Mouse (Mus musculus): ENCODE data around the gene Fem1a. TPM values are rescaled to one million over a fixed set of nuclear protein-coding genes. Genes with fewer than 3 reads are reported as not detected.

Gene Fem1a
- 8.4 and 9.1 TPM in 2 replicates for polyA plus RNA-seq (2015; fragmentation: Nextera tagmentation; extraction: Ambion mirVana)

GRCm38 (mm10) chr17:56256239-56256881 lies at the start of gene Fem1a:
Fem1a (plus strand) TSS chr17:56256810.

GRCm38 (mm10) chr17:56218377-56219191 lies 38.0 kb upstream of the Fem1a start, which contains the start of gene Dpp9:
Dpp9 (minus strand) TSS chr17:56218905.

GRCm38 (mm10) chr17:56276643-56277566 lies 20.3 kb downstream of the Fem1a start, which contains the start of gene Ticam1:
Ticam1 (minus strand) TSS chr17:56276786.

GRCm38 (mm10) chr17:56292531-56293222 lies 36.1 kb downstream of the Fem1a start, which contains the start of gene Plin3:
Plin3 (minus strand) TSS chr17:56292873.

GRCm38 (mm10) chr17:56300186-56300585 lies 43.6 kb downstream of the Fem1a start, which contains the start of gene Arrdc5:
Arrdc5 (minus strand) TSS chr17:56300286.

DNA sequence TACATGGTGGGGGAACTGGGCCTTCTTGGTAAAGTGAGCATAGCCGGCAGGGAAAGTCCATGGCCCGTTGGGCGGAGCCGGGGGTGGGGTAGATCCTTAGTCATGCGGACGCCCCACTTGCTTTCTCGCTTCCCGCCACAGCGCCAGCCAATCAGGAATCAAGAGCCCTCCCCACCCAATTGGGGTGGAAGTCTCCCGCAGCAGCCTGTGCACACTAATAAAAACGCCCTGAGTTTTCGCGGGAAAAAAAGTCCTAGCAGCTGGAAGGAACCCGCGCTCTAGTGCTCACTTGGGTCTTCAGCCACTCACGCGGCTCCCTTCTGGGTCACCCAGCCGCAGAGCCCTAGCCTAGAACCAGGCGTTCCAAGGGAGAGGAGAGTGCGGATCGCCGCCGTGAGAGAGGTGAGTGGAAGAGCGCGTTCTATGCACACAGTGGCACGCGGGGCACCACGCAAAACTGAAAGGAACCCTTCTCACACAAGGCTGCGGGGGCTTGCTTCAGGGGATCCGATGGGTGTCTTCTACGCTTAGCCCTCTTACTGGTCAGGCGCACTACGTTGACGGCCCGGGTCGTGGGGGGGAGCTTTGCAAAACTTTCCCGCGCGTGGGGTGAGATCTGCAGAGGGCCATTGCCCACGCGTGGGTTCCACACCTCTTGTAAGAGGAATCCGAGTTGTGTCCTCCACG lies 46.7 kb downstream of the Fem1a start, which contains the start of gene Uhrf1:
Gene Uhrf1 (plus strand): TSS at position 162 of the 687 bp plus-strand sequence.

MicroRNAs encoded within 50 kb of the gene (microRNA counts, 519-probe panel; counts per million panel counts)
- 2,161 counts per million, percentile 27 among the panel's probes with 10 or more counts for microRNA mmu-miR-7b

Small RNAs within 50 kb of the gene (microRNA-seq; reads per million reads assigned to microRNA genes)
- 13.0 reads per million, percentile 22 among the genes with 10 or more reads in this experiment for gene Mir7b

Other genes with a start within 250 kb of the Fem1a start
- 85.7 and 100 TPM in 2 replicates for gene Sh3gl1, start 220.2 kb upstream of the Fem1a start, polyA plus RNA-seq (2015; fragmentation: Nextera tagmentation; extraction: Ambion mirVana)
- gene Chaf1a, start 216.4 kb upstream of the Fem1a start, polyA plus RNA-seq (2015; fragmentation: Nextera tagmentation; extraction: Ambion mirVana) = 4.9 and 7.4 TPM in 2 replicates
- gene Ubxn6, start 181.8 kb upstream of the Fem1a start, polyA plus RNA-seq (2015; fragmentation: Nextera tagmentation; extraction: Ambion mirVana) = 43.9 and 47.2 TPM in 2 replicates
- 53.5 and 57.9 TPM in 2 replicates for gene Hdgfl2, start 177.2 kb upstream of the Fem1a start, polyA plus RNA-seq (2015; fragmentation: Nextera tagmentation; extraction: Ambion mirVana)
- 13.1 and 16.2 TPM in 2 replicates for gene Plin4, start 147.0 kb upstream of the Fem1a start, polyA plus RNA-seq (2015; fragmentation: Nextera tagmentation; extraction: Ambion mirVana)
- 0.14 and 0.21 TPM in 2 replicates for gene Plin5, start 139.2 kb upstream of the Fem1a start, polyA plus RNA-seq (2015; fragmentation: Nextera tagmentation; extraction: Ambion mirVana)
- 3.4 and 7.2 TPM in 2 replicates for gene Lrg1, start 134.8 kb upstream of the Fem1a start, polyA plus RNA-seq (2015; fragmentation: Nextera tagmentation; extraction: Ambion mirVana)
- 0.37 and 0.85 TPM in 2 replicates for gene Sema6b, start 116.5 kb upstream of the Fem1a start, polyA plus RNA-seq (2015; fragmentation: Nextera tagmentation; extraction: Ambion mirVana)
- gene Tnfaip8l1, start 94.3 kb upstream of the Fem1a start, polyA plus RNA-seq (2015; fragmentation: Nextera tagmentation; extraction: Ambion mirVana) = 3.6 and 4.2 TPM in 2 replicates
- gene Mydgf, start 72.9 kb upstream of the Fem1a start, polyA plus RNA-seq (2015; fragmentation: Nextera tagmentation; extraction: Ambion mirVana) = 75.0 and 82.0 TPM in 2 replicates
- 18.3 and 21.8 TPM in 2 replicates for gene Dpp9, start 37.9 kb upstream of the Fem1a start, polyA plus RNA-seq (2015; fragmentation: Nextera tagmentation; extraction: Ambion mirVana)
- gene Ticam1, start 20.0 kb downstream of the Fem1a start, polyA plus RNA-seq (2015; fragmentation: Nextera tagmentation; extraction: Ambion mirVana) = 3.3 and 3.6 TPM in 2 replicates
- gene Plin3, start 36.1 kb downstream of the Fem1a start, polyA plus RNA-seq (2015; fragmentation: Nextera tagmentation; extraction: Ambion mirVana) = 54.0 and 58.1 TPM in 2 replicates
- not detected in 2 replicates for gene Arrdc5, start 43.5 kb downstream of the Fem1a start, polyA plus RNA-seq (2015; fragmentation: Nextera tagmentation; extraction: Ambion mirVana)
- 21.7 and 31.0 TPM in 2 replicates for gene Uhrf1, start 46.5 kb downstream of the Fem1a start, polyA plus RNA-seq (2015; fragmentation: Nextera tagmentation; extraction: Ambion mirVana)
- 23.0 and 24.0 TPM in 2 replicates for gene Kdm4b, start 69.3 kb downstream of the Fem1a start, polyA plus RNA-seq (2015; fragmentation: Nextera tagmentation; extraction: Ambion mirVana)
- 37.4 and 42.8 TPM in 2 replicates for gene Ptprs, start 219.7 kb downstream of the Fem1a start, polyA plus RNA-seq (2015; fragmentation: Nextera tagmentation; extraction: Ambion mirVana)

Data from urinary bladder, postnatal 0 days (tissue).